Mouse (Mus musculus) heart, embryonic 11.5 days (tissue): ENCODE data around the gene Gng8. TPM values are rescaled to one million over a fixed set of nuclear protein-coding genes. Genes with fewer than 3 reads are reported as not detected.

Experiments used
- ATAC-seq: fragments of 200-750 bp; cut with Nextera tagmentation; replicated peaks from 2 replicates; pipeline ENCODE4 v1.8.0; 2017; ENCODE audit warnings: moderate library complexity; ENCODE audit not compliant: insufficient number of reproducible peaks, low FRiP score, low TSS enrichment
- H3K27ac ChIP-seq: fragments of 300-500 bp; sonication (generic); 2 replicates; pipeline ENCODE4 v1.5.1; 2014; ENCODE audit warnings: mild to moderate bottlenecking, low read depth, low read length
- H3K27me3 ChIP-seq: fragments of 300-500 bp; sonication (generic); 2 replicates; pipeline ENCODE4 v1.6.1; 2014; ENCODE audit warnings: mild to moderate bottlenecking, low read length, mixed read lengths; ENCODE audit not compliant: control insufficient read depth, insufficient read depth
- H3K36me3 ChIP-seq: fragments of 300-500 bp; sonication (generic); 2 replicates; pipeline ENCODE4 v1.6.1; 2014; ENCODE audit warnings: mild to moderate bottlenecking, low read length, moderate library complexity, mixed read lengths; ENCODE audit not compliant: control insufficient read depth, insufficient read depth
- H3K4me1 ChIP-seq: fragments of 300-500 bp; sonication (generic); 2 replicates; pipeline ENCODE4 v1.6.1; 2014; ENCODE audit warnings: low read length; ENCODE audit not compliant: control insufficient read depth, insufficient read depth
- H3K4me2 ChIP-seq: fragments of 300-500 bp; sonication (generic); 2 replicates; pipeline ENCODE4 v1.6.1; 2014; ENCODE audit warnings: mild to moderate bottlenecking, moderate library complexity
- H3K4me3 ChIP-seq: fragments of 300-500 bp; sonication (generic); 2 replicates; pipeline ENCODE4 v1.5.1; 2014; ENCODE audit warnings: low read depth, low read length
- H3K9ac ChIP-seq: fragments of 300-500 bp; sonication (generic); 2 replicates; pipeline ENCODE4 v1.6.1; 2014; ENCODE audit warnings: mild to moderate bottlenecking, low read depth, low read length, moderate library complexity
- H3K9me3 ChIP-seq: fragments of 300-500 bp; sonication (generic); replicated peaks from 2 replicates; pipeline ENCODE4 v1.6.1; 2016; ENCODE audit warnings: low read length; ENCODE audit not compliant: control insufficient read depth
- WGBS: fragments of 180-500 bp; shearing (Covaris S2); extraction: QIAGEN DNeasy Blood & Tissue Kit; methylation state at CpG from one replicate; pipeline ENCODE4 v1.1.7; 2014; ENCODE audit not compliant: insufficient replicate concordance; 5-methylcytosine and 5-hydroxymethylcytosine counted together
- polyA plus RNA-seq: library from polyadenylated mRNA; unstranded; fragments of >200 nt; fragmentation: Nextera tagmentation; extraction: Ambion mirVana; gene quantifications from 2 replicates; pipeline ENCODE4 v1.2.1, GENCODE M21; 2014

The Gng8 gene
- polyA plus RNA-seq, 1 experiment from 2014 or later = 4.2 TPM

DNA sequence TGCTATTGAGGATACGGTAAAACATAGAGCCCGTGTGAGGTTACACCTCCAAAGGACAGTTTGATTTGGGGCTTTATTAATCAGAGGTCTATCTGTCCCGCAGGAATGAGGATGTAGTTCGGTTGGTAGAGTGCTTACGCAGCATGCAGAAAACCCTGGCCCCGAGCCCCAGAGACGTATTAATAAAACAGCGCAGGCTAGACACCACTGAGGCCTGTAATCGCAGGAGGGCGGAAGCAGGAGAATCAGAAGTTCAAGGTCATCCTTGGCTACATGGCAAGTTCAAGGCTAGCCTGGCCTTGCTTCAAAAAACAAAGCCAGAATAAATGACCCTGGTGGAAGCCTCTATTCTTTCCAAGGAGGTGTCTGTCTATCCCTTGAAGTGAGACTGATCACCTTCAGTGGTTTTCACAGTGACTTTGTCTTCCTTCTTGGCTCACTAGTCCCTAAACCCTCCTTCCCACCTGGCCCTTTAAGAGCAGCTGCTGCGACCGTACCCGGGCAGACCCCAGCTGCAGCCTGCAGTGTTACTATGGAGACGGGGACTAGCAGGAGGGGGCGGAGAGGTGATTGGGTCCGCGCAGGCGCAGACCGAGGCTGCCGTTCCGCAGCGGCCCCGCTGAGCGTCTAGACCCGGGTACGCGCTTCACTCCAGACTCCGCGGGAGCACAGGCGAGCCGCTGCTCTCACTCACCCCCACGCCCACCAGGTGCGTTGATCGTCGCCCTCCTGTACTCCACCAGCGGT, 52.6 kb downstream of the Gng8 start, which contains the start of gene Pnmal2:
Pnmal2 (plus strand) TSS at position 622 of the 747 bp plus-strand sequence.
- peaks cover 45% of the 10 kb centered on the region for H3K27me3 ChIP-seq
- peak within 1 kb of the TSS; percentile 77 for H3K9ac ChIP-seq
- peaks cover 35% of the 10 kb centered on the region for H3K4me1 ChIP-seq
- H3K4me2 ChIP-seq = peak within 1 kb of the TSS; percentile 94
- no peak within 1 kb of the TSS for H3K27ac ChIP-seq
- peak; percentile 72 for ATAC-seq
- H3K9me3 ChIP-seq = no peaks in the 10 kb centered on the region
- peak within 1 kb of the TSS; percentile 65 for H3K4me3 ChIP-seq
- WGBS = 16% methylated on average over 36 of the region's 36 CpGs
- no peaks in the 10 kb centered on the region for H3K36me3 ChIP-seq

- peaks cover 37% of the 10 kb centered on the region for H3K4me1 ChIP-seq
- H3K36me3 ChIP-seq = no peaks in the 10 kb centered on the region
- H3K27me3 ChIP-seq = peaks cover 51% of the 10 kb centered on the region
- H3K4me2 ChIP-seq = peak overlapping the region; percentile 94
- peak overlapping the region; percentile 65 for H3K4me3 ChIP-seq
- H3K27ac ChIP-seq = no peak overlapping the region
- no peak; the same call in 1 of the 2 replicates for ATAC-seq
- WGBS = under 1% methylated on average over 22 of the region's 22 CpGs
- no peaks in the 10 kb centered on the region for H3K9me3 ChIP-seq
- H3K9ac ChIP-seq = peak overlapping the region; percentile 77
Observed at GRCm38 (mm10) chr7:16944808-16945315, 53.3 kb downstream of the Gng8 start.

Other genes with a start within 250 kb of the Gng8 start
- 0.11 and 0.21 TPM in 2 replicates for gene Ceacam15, start 216.1 kb upstream of the Gng8 start, polyA plus RNA-seq
- gene Ceacam9, start 169.9 kb upstream of the Gng8 start, polyA plus RNA-seq = not detected in 2 replicates
- 256 TPM in 2 replicates for gene Ap2s1, start 153.4 kb upstream of the Gng8 start, polyA plus RNA-seq
- 26.9 and 30.1 TPM in 2 replicates for gene Slc1a5, start 110.4 kb upstream of the Gng8 start, polyA plus RNA-seq
- gene Strn4, start 75.9 kb upstream of the Gng8 start, polyA plus RNA-seq = 81.4 and 86.8 TPM in 2 replicates
- 25.6 and 27.7 TPM in 2 replicates for gene Fkrp, start 75.1 kb upstream of the Gng8 start, polyA plus RNA-seq
- gene Prkd2, start 48.9 kb upstream of the Gng8 start, polyA plus RNA-seq = 10.8 and 11.6 TPM in 2 replicates
- 9.5 and 10.6 TPM in 2 replicates for gene Dact3, start 16.5 kb upstream of the Gng8 start, polyA plus RNA-seq
- 0.19 and 0.34 TPM in 2 replicates for gene Ptgir, start 14.7 kb downstream of the Gng8 start, polyA plus RNA-seq
- 150 and 156 TPM in 2 replicates for gene Calm3, start 32.3 kb downstream of the Gng8 start, polyA plus RNA-seq
- gene Pnmal2, start 52.9 kb downstream of the Gng8 start, polyA plus RNA-seq = 1.5 and 2.0 TPM in 2 replicates
- 0.18 and 0.46 TPM in 2 replicates for gene Pnmal1, start 67.9 kb downstream of the Gng8 start, polyA plus RNA-seq
- gene Gm42372, start 91.3 kb downstream of the Gng8 start, polyA plus RNA-seq = 0.20 TPM in 2 replicates
- 22.6 and 36.1 TPM in 2 replicates for gene Ccdc8, start 100.9 kb downstream of the Gng8 start, polyA plus RNA-seq
- 87.0 and 95.3 TPM in 2 replicates for gene Ppp5c, start 136.1 kb downstream of the Gng8 start, polyA plus RNA-seq
- gene Hif3a, start 170.6 kb downstream of the Gng8 start, polyA plus RNA-seq = 31.6 and 37.2 TPM in 2 replicates
- 0.06 and 0.09 TPM in 2 replicates for gene Psg16, start 182.3 kb downstream of the Gng8 start, polyA plus RNA-seq